Mouse (Mus musculus): Measurements from ENCODE around the gene Ifit3b. TPM values are rescaled to one million over a fixed set of nuclear protein-coding genes. Genes with fewer than 3 reads are reported as not detected.
A peak's percentile ranks its signal among the peaks of the same experiment; 100 is the strongest.

The Ifit3b gene
- polyA plus RNA-seq, 1 experiment from 2014 or later, result 0.61 TPM

DNA sequence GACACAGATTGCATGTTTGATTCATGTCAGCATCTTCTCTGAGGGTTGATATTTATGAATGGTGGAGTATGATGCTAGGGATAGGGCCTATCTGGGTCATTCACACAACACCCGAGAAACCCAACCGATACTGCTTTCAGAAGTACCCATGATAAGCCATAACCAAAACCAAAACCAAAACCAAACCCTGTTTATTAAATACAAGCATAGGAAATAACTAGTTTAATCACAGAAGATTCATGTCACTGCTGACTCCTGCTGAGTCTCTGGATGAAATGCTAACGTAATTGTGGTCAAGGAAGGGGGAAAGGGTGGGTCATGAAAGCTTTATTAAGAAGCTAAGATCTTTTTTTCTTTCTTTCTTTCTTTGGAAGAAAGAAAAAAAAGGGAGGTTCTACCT is 42.5 kb downstream of the Ifit3b start:
- Histone ChIP-seq H3K27ac (replicated peaks) (no peak overlapping the region), H3K27me3 (ENCODE audit: control insufficient read depth, insufficient read depth, low read length) (no peaks in the 10 kb centered on the region), H3K4me1 (replicated peaks; ENCODE audit: control insufficient read depth, insufficient read depth) (no peaks in the 10 kb centered on the region), H3K4me2 (replicated peaks; ENCODE audit: low read depth) (no peak overlapping the region), H3K9me3 (ENCODE audit: control insufficient read depth, low read length) (no peaks in the 10 kb centered on the region), H3K9ac (ENCODE audit: low read length) (no peak overlapping the region), H3K4me3 (ENCODE audit: low read depth, low read length) (no peak overlapping the region), H3K36me3 (ENCODE audit: control insufficient read depth, insufficient read depth, low read length) (no peaks in the 10 kb centered on the region)
- DNase-seq (ENCODE audit: low spot score), result no peak
- 83% methylated on average over 3 of the region's 3 CpGs for WGBS
- no peak for TF ChIP-seq CTCF (IDR thresholded peaks at IDR 0.05; ENCODE audit: low read depth)
- TF ChIP-seq EP300 (optimal IDR thresholded peaks at IDR 0.05), result no peak
- ATAC-seq (ENCODE audit: low FRiP score, low TSS enrichment), result no peak

DNA sequence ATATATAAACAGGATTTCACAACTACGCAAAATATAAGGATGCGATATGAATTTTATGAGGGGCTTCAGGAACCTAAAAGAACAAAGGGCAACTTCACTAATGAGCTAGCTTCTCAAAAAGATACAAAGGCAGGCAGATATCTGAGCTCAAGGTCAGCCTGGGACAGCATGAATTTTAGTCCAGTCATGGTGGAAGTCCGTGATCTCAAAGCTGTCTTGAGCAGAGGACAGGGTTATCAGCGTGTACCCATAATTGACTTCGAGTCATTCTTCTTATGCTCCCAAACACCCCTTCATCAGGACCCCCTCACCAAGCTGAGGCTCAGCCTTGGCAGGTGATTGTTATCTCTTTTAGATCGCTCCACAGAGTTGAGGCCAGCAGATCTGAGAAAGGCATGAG is 43.2 kb downstream of the Ifit3b start:
- H3K9me3 ChIP-seq (ENCODE audit: control insufficient read depth, low read length), result no peaks in the 10 kb centered on the region
- no peaks in the 10 kb centered on the region for H3K4me1 ChIP-seq (replicated peaks; ENCODE audit: control insufficient read depth, insufficient read depth)
- H3K27ac ChIP-seq (replicated peaks), result no peak overlapping the region
- ATAC-seq (ENCODE audit: low FRiP score, low TSS enrichment) (no peak), DNase-seq (ENCODE audit: low spot score) (no peak)
- no peak overlapping the region for H3K4me3 ChIP-seq (ENCODE audit: low read depth, low read length)
- H3K27me3 ChIP-seq (ENCODE audit: control insufficient read depth, insufficient read depth, low read length), result no peaks in the 10 kb centered on the region
- H3K36me3 ChIP-seq (ENCODE audit: control insufficient read depth, insufficient read depth, low read length), result no peaks in the 10 kb centered on the region
- WGBS, result 77% methylated on average over 6 of the region's 6 CpGs
- no peak overlapping the region for H3K4me2 ChIP-seq (replicated peaks; ENCODE audit: low read depth)
- no peak for TF ChIP-seq CTCF (IDR thresholded peaks at IDR 0.05; ENCODE audit: low read depth)
- no peak for TF ChIP-seq EP300 (optimal IDR thresholded peaks at IDR 0.05)
- H3K9ac ChIP-seq (ENCODE audit: low read length), result no peak overlapping the region

DNA sequence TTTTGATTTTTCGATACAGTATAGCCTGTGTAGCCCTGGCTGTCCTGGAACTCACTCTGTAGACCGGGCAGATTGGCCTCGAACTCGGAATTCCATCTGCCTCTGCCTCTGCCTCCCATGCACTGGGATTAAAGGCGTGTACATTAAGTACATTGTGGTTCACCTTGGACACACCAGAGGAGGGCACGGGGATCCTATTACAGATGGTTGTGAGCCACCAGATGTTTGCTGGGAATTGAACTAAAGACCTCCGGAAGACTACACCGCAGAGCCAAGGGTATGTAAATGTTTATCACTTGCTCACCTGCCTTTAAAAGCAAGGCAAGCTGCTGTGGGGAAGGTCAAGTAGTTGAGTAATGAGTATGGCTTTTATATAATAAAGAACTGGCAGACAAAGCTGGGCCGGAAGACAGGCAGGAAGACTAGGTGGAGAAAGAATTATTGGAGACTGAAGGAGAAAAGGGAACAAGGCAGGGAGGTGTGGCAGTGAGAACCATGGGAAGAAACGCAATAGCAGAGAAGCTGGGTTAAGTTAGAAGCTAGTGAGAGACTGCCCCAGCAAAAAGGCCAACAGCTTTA is 47.5 kb downstream of the Ifit3b start:
- H3K27ac ChIP-seq (replicated peaks), result no peak overlapping the region

DNA sequence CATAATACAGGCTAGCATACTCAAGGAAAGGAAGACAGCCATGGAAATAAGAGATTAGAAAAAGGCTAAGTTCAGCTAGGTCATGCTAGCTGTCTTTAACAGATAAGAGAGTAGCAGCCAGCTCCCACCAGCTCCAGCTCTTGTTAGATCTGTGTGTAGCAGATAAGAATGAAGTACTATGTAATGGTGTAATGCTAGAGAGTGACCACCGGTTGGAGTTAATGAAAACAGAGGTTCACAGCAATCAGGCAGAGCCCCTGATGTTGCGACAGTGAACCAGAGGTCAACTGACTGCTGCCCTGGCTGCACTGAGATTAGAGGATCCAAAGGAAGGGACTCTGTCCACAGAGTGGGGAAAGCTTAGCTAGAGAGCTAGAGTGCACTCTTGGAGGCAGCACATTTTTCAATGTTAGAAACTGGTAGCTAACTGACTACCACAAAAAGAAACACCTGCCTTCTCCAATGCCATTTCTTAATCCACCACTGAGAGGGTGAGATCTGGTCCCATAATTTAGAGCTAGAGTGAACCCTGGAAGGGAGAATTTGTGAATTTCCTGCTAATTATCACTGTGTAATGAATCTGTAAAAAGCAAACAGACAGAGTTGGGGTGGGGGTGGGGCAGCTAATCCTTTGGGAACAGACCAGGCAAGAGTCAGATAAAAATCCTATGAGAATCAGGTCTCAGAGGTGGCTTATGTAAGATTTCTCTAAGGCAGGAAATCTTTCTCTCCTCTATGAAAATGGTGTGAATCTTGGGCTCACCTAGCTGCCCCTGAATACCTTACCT is 48.9 kb downstream of the Ifit3b start:
- Histone ChIP-seq H3K4me1 (replicated peaks; ENCODE audit: control insufficient read depth, insufficient read depth) (no peaks in the 10 kb centered on the region), H3K27ac (replicated peaks) (no peak overlapping the region), H3K36me3 (ENCODE audit: control insufficient read depth, insufficient read depth, low read length) (no peaks in the 10 kb centered on the region), H3K9me3 (ENCODE audit: control insufficient read depth, low read length) (no peaks in the 10 kb centered on the region), H3K9ac (ENCODE audit: low read length) (no peak overlapping the region), H3K4me2 (replicated peaks; ENCODE audit: low read depth) (no peak overlapping the region), H3K4me3 (ENCODE audit: low read depth, low read length) (no peak overlapping the region), H3K27me3 (ENCODE audit: control insufficient read depth, insufficient read depth, low read length) (no peaks in the 10 kb centered on the region)
- WGBS, result 28% methylated on average over 2 of the region's 2 CpGs
- DNase-seq (ENCODE audit: low spot score) (no peak), ATAC-seq (ENCODE audit: low FRiP score, low TSS enrichment) (no peak)
- TF ChIP-seq EP300 (optimal IDR thresholded peaks at IDR 0.05), result no peak
- no peak for TF ChIP-seq CTCF (IDR thresholded peaks at IDR 0.05; ENCODE audit: low read depth)

More for the DNA sequence above, 47.5 kb downstream of the Ifit3b start:
- Histone ChIP-seq H3K36me3 (ENCODE audit: control insufficient read depth, insufficient read depth, low read length) (no peaks in the 10 kb centered on the region), H3K4me2 (replicated peaks; ENCODE audit: low read depth) (no peak overlapping the region), H3K4me3 (ENCODE audit: low read depth, low read length) (no peak overlapping the region), H3K9ac (ENCODE audit: low read length) (no peak overlapping the region), H3K9me3 (ENCODE audit: control insufficient read depth, low read length) (no peaks in the 10 kb centered on the region), H3K27me3 (ENCODE audit: control insufficient read depth, insufficient read depth, low read length) (no peaks in the 10 kb centered on the region), H3K4me1 (replicated peaks; ENCODE audit: control insufficient read depth, insufficient read depth) (no peaks in the 10 kb centered on the region)
- TF ChIP-seq CTCF (IDR thresholded peaks at IDR 0.05; ENCODE audit: low read depth) (no peak), EP300 (optimal IDR thresholded peaks at IDR 0.05) (no peak)
- DNase-seq (ENCODE audit: low spot score) (no peak), ATAC-seq (ENCODE audit: low FRiP score, low TSS enrichment) (no peak)
- 65% methylated on average over 10 of the region's 10 CpGs for WGBS

DNA sequence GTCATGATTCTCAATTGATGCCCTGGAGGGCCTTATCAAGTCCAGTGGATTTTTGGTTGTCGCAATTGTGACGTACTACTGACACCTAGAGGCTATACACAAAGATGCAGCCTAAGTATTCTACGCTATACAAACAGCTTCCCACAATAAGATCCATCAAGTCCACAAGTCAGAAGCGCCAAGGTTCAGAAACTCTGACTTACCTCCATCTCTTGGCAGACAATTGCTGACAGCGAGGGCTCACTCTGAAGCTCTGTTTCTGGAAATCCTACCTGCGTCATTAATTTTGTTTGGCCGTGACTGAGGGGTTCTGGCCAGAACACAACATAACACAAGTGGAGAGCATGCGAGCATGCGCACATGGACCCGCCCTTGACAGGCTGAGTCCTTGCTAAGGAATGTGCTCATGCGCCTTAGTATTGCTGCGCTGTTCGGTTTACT is 54.3 kb downstream of the Ifit3b start:
- no peaks in the 10 kb centered on the region for H3K9me3 ChIP-seq (ENCODE audit: control insufficient read depth, low read length)
- TF ChIP-seq CTCF (IDR thresholded peaks at IDR 0.05; ENCODE audit: low read depth), result peak; percentile 86
- TF ChIP-seq EP300 (optimal IDR thresholded peaks at IDR 0.05), result no peak
- no peaks in the 10 kb centered on the region for H3K27me3 ChIP-seq (ENCODE audit: control insufficient read depth, insufficient read depth, low read length)
- no peak overlapping the region; the same call in 1 of the 2 replicates for H3K9ac ChIP-seq (ENCODE audit: low read length)
- peak overlapping the region; percentile 53 for H3K4me2 ChIP-seq (replicated peaks; ENCODE audit: low read depth)
- H3K36me3 ChIP-seq (ENCODE audit: control insufficient read depth, insufficient read depth, low read length), result no peaks in the 10 kb centered on the region
- DNase-seq (ENCODE audit: low spot score) (peak; percentile 77), ATAC-seq (ENCODE audit: low FRiP score, low TSS enrichment) (peak; percentile 94)
- H3K4me3 ChIP-seq (ENCODE audit: low read depth, low read length), result peak overlapping the region; percentile 35
- H3K27ac ChIP-seq (replicated peaks), result no peak overlapping the region
- no peaks in the 10 kb centered on the region for H3K4me1 ChIP-seq (replicated peaks; ENCODE audit: control insufficient read depth, insufficient read depth)
- 5% methylated on average over 13 of the region's 13 CpGs for WGBS

DNA sequence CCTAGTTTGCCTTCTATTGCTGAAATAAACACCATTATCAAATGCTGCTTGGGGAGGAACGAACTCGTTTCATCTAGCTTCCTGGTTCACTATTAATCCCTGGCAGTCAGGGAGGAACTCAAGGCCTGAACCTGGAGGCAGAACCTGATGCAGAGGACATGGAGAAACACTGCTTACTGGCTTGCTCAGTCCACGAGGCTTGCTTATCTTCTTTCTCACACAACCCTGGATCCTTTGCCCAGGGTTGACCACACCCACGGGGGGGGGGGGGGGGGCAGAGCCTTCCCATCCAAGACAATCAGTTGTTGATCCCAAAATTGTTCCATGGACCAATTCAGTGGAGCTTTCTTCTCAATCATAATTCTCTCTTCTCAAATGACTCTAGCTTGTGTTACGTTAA is 55.0 kb downstream of the Ifit3b start:
- WGBS, result 43% methylated on average over 4 of the region's 5 CpGs

More for the DNA sequence above, 55.0 kb downstream of the Ifit3b start:
- Histone ChIP-seq H3K4me1 (replicated peaks; ENCODE audit: control insufficient read depth, insufficient read depth) (no peaks in the 10 kb centered on the region), H3K36me3 (ENCODE audit: control insufficient read depth, insufficient read depth, low read length) (no peaks in the 10 kb centered on the region), H3K4me2 (replicated peaks; ENCODE audit: low read depth) (peak overlapping the region; percentile 53), H3K4me3 (ENCODE audit: low read depth, low read length) (no peak overlapping the region), H3K9ac (ENCODE audit: low read length) (no peak overlapping the region), H3K27me3 (ENCODE audit: control insufficient read depth, insufficient read depth, low read length) (no peaks in the 10 kb centered on the region), H3K9me3 (ENCODE audit: control insufficient read depth, low read length) (no peaks in the 10 kb centered on the region), H3K27ac (replicated peaks) (no peak overlapping the region)
- ATAC-seq (ENCODE audit: low FRiP score, low TSS enrichment) (peak; percentile 57), DNase-seq (ENCODE audit: low spot score) (no peak)
- no peak for TF ChIP-seq CTCF (IDR thresholded peaks at IDR 0.05; ENCODE audit: low read depth)

Other genes starting within 250 kb of the Ifit3b start
- gene Ch25h, start 132.8 kb upstream of the Ifit3b start, polyA plus RNA-seq (2015; fragmentation: Nextera tagmentation; extraction: Ambion mirVana), result 3.7 and 4.6 TPM in 2 replicates
- 18.1 and 19.1 TPM in 2 replicates for gene Lipa, start 80.5 kb upstream of the Ifit3b start, polyA plus RNA-seq (2015; fragmentation: Nextera tagmentation; extraction: Ambion mirVana)
- 2.3 and 2.5 TPM in 2 replicates for gene Ifit2, start 57.3 kb upstream of the Ifit3b start, polyA plus RNA-seq (2015; fragmentation: Nextera tagmentation; extraction: Ambion mirVana)
- gene Ifit3, start 24.4 kb upstream of the Ifit3b start, polyA plus RNA-seq (2015; fragmentation: Nextera tagmentation; extraction: Ambion mirVana), result 2.5 and 2.7 TPM in 2 replicates
- 8.7 and 8.8 TPM in 2 replicates for gene Ifit1bl1, start 6.0 kb upstream of the Ifit3b start, polyA plus RNA-seq (2015; fragmentation: Nextera tagmentation; extraction: Ambion mirVana)
- 0.04 and 0.10 TPM in 2 replicates for gene Ifit1bl2, start 32.8 kb downstream of the Ifit3b start, polyA plus RNA-seq (2015; fragmentation: Nextera tagmentation; extraction: Ambion mirVana)
- gene Ifit1, start 32.9 kb downstream of the Ifit3b start, polyA plus RNA-seq (2015; fragmentation: Nextera tagmentation; extraction: Ambion mirVana), result 2.1 and 2.4 TPM in 2 replicates
- 0.63 and 0.74 TPM in 2 replicates for gene Slc16a12, start 139.3 kb downstream of the Ifit3b start, polyA plus RNA-seq (2015; fragmentation: Nextera tagmentation; extraction: Ambion mirVana)